Mouse (Mus musculus): ENCODE measurements around the gene Gm42417.

Gm42417 gene

GRCm38 (mm10) chr1:36563632-36564031 lies 24.4 kb upstream of the Gm42417 start:
- DNase-seq, result no peak

GRCm38 (mm10) chr1:36563197-36563596 lies 24.0 kb upstream of the Gm42417 start:
- DNase-seq, result no peak

GRCm38 (mm10) chr1:36562388-36562787 lies 23.2 kb upstream of the Gm42417 start:
- no peak for DNase-seq

GRCm38 (mm10) chr1:36560903-36561302 lies 21.7 kb upstream of the Gm42417 start:
- no peak for DNase-seq

- DNase-seq, result no peak
Observed at GRCm38 (mm10) chr1:36559888-36560287, 20.7 kb upstream of the Gm42417 start.

- no peak for DNase-seq
Observed at GRCm38 (mm10) chr1:36559256-36559655, 20.0 kb upstream of the Gm42417 start.

GRCm38 (mm10) chr1:36558031-36558993 lies 19.1 kb upstream of the Gm42417 start, which contains the start of gene Sema4c:
Sema4c (minus strand) TSS chr1:36558349.
- DNase-seq, result peak; percentile 77

GRCm38 (mm10) chr1:36557457-36558011 lies 18.3 kb upstream of the Gm42417 start:
- peak; percentile 79 for DNase-seq

GRCm38 (mm10) chr1:36556553-36557456 lies 17.6 kb upstream of the Gm42417 start:
- DNase-seq, result peak; percentile 88

- DNase-seq, result no peak
Observed at GRCm38 (mm10) chr1:36555798-36556395, 16.7 kb upstream of the Gm42417 start.

GRCm38 (mm10) chr1:36554633-36555399 lies 15.6 kb upstream of the Gm42417 start:
- DNase-seq, result no peak

- DNase-seq, result no peak
Observed at GRCm38 (mm10) chr1:36552506-36552905, 13.3 kb upstream of the Gm42417 start.

- DNase-seq, result no peak
Observed at GRCm38 (mm10) chr1:36551904-36552303, 12.7 kb upstream of the Gm42417 start.

- no peak for DNase-seq
Observed at GRCm38 (mm10) chr1:36550075-36550863, 11.0 kb upstream of the Gm42417 start.

GRCm38 (mm10) chr1:36549491-36549890 lies 10.3 kb upstream of the Gm42417 start:
- no peak for DNase-seq

GRCm38 (mm10) chr1:36548771-36549170 lies 9.5 kb upstream of the Gm42417 start:
- no peak for DNase-seq

- DNase-seq, result no peak
Observed at GRCm38 (mm10) chr1:36547981-36548598, 8.9 kb upstream of the Gm42417 start.

- peak; percentile 97 for DNase-seq
Observed at GRCm38 (mm10) chr1:36546888-36547471, 7.8 kb upstream of the Gm42417 start, which contains the start of gene Ankrd39. Ankrd39 (minus strand) TSS chr1:36547445.

GRCm38 (mm10) chr1:36545845-36546600 lies 6.8 kb upstream of the Gm42417 start:
- no peak for DNase-seq
